In genomic region chr10:121581405-121581804, GRCm38 (mm10) we compare ENCODE assay signal across 17 mouse cellular contexts. TPM values are rescaled to one million over a fixed set of nuclear protein-coding genes. Genes with fewer than 3 reads are reported as not detected.
DNase-seq lines count a peak whose midpoint lies in the region; ATAC-seq and TF ChIP-seq lines count a peak whose summit lies in the region.
"Had no signal": no experiment of that assay in that cellular context is flagged by ENCODE, and none has a peak within 500 bp of the region (broad histone marks: within the 10 kb centered on the region; RNA-seq: fewer than 3 reads in every experiment).

No protein-coding gene starts in this region.

- no peak for TF ChIP-seq CTCF in lung, adult 2 months (IDR thresholded peaks at IDR 0.05; ENCODE audit: insufficient read depth, low read length)

- no peak overlapping the region for H3K4me2 ChIP-seq in forebrain, embryonic 14.5 days (ENCODE audit: low read length)
- H3K4me2 ChIP-seq in forebrain, embryonic 15.5 days (replicated peaks), result no peak overlapping the region
- H3K4me2 ChIP-seq in lung, embryonic 16.5 days (ENCODE audit: low read depth, low read length), result no peak overlapping the region
- H3K4me2 ChIP-seq: embryonic facial prominence, embryonic 13.5 days had no signal

- H3K4me3 ChIP-seq in forebrain, embryonic 14.5 days (ENCODE audit: low read depth, low read length), result no peak overlapping the region
- H3K4me3 ChIP-seq in forebrain, embryonic 15.5 days, result no peak overlapping the region
- no peak overlapping the region for H3K4me3 ChIP-seq in lung, embryonic 16.5 days (ENCODE audit: low read length)
- no peak overlapping the region for H3K4me3 ChIP-seq in lung, adult 2 months (replicated peaks; ENCODE audit: extremely low read depth, low read depth, low read length)
- H3K4me3 ChIP-seq in ES-E14 (ENCODE audit: insufficient read depth in 1 of 2, low read depth in 1 of 2, low read length in 2 of 2, poor library complexity in 1 of 2, severe bottlenecking in 1 of 2), result no peak overlapping the region
- H3K4me3 ChIP-seq: embryonic facial prominence, embryonic 13.5 days; myocyte had no signal

- no peak for TF ChIP-seq POLR2A in lung, adult 2 months (IDR thresholded peaks at IDR 0.05; ENCODE audit: borderline replicate concordance, extremely low read depth, low read depth, low read length)

- peaks cover 8% of the 10 kb centered on the region; the same call in 1 of the 2 replicates for H3K4me1 ChIP-seq in forebrain, embryonic 14.5 days (ENCODE audit: control insufficient read depth, insufficient read depth, low read length)
- H3K4me1 ChIP-seq in forebrain, embryonic 15.5 days, result peaks cover 13% of the 10 kb centered on the region
- peaks cover 4% of the 10 kb centered on the region; the same call in 1 of the 2 replicates for H3K4me1 ChIP-seq in lung, embryonic 16.5 days (replicated peaks; ENCODE audit: control insufficient read depth, insufficient read depth, low read length)
- peaks cover 5% of the 10 kb centered on the region; the same call in 1 of the 2 replicates for H3K4me1 ChIP-seq in lung, adult 2 months (ENCODE audit: control insufficient read depth, insufficient read depth, low read length)
- peaks cover 2 to 3% of the 10 kb centered on the region in 2 experiments; a peak in 1 of 4 replicates for H3K4me1 ChIP-seq in ES-E14 (ENCODE audit: control insufficient read depth in 2 of 2, insufficient read depth in 2 of 2, low read length in 2 of 2, poor library complexity in 1 of 2)

- no peak overlapping the region for H3K27ac ChIP-seq in forebrain, embryonic 14.5 days (ENCODE audit: low read depth, low read length)
- H3K27ac ChIP-seq in forebrain, embryonic 15.5 days (replicated peaks), result no peak overlapping the region
- H3K27ac ChIP-seq in lung, embryonic 16.5 days (ENCODE audit: low read length), result no peak overlapping the region
- no peak overlapping the region for H3K27ac ChIP-seq in ES-E14 (ENCODE audit: insufficient read depth, low read depth, low read length, poor library complexity, severe bottlenecking)
- H3K27ac ChIP-seq: embryonic facial prominence, embryonic 13.5 days; liver, embryonic 14.5 days had no signal

- no peaks in the 10 kb centered on the region for H3K27me3 ChIP-seq in forebrain, embryonic 14.5 days (replicated peaks; ENCODE audit: control insufficient read depth, insufficient read depth, low read length)
- no peaks in the 10 kb centered on the region for H3K27me3 ChIP-seq in forebrain, embryonic 15.5 days
- H3K27me3 ChIP-seq in lung, embryonic 16.5 days (ENCODE audit: control insufficient read depth, insufficient read depth, low read depth, low read length), result no peaks in the 10 kb centered on the region
- H3K27me3 ChIP-seq: embryonic facial prominence, embryonic 13.5 days; Patski had no signal

- in situ Hi-C loops in ES-E14 (cut with MboI; ENCODE audit: low sequenced_read_pairs in 2 of 2, unreplicated experiment in 2 of 2), result no loop called here

- H3K9me3 ChIP-seq in forebrain, embryonic 14.5 days (replicated peaks; ENCODE audit: control insufficient read depth, low read length), result no peaks in the 10 kb centered on the region
- no peaks in the 10 kb centered on the region for H3K9me3 ChIP-seq in forebrain, embryonic 15.5 days
- H3K9me3 ChIP-seq in lung, embryonic 16.5 days (ENCODE audit: control insufficient read depth, low read length), result no peaks in the 10 kb centered on the region
- H3K9me3 ChIP-seq in ES-E14 (ENCODE audit: control insufficient read depth, insufficient read depth, low read depth, low read length), result no peaks in the 10 kb centered on the region
- H3K9me3 ChIP-seq: embryonic facial prominence, embryonic 13.5 days had no signal

- H3K9ac ChIP-seq in forebrain, embryonic 14.5 days (ENCODE audit: low read length), result no peak overlapping the region
- no peak overlapping the region for H3K9ac ChIP-seq in forebrain, embryonic 15.5 days (replicated peaks)
- no peak overlapping the region for H3K9ac ChIP-seq in lung, embryonic 16.5 days (ENCODE audit: low read length)
- no peak overlapping the region for H3K9ac ChIP-seq in ES-E14 (ENCODE audit: insufficient read depth, low read depth, low read length, poor library complexity, severe bottlenecking)
- H3K9ac ChIP-seq: embryonic facial prominence, embryonic 13.5 days; liver, embryonic 14.5 days had no signal

- peak; percentile 23 for DNase-seq in forebrain, embryonic 14.5 days (ENCODE audit: low spot score)
- DNase-seq in lung, adult 2 months, result no peak
- no peak for DNase-seq in ES-E14 (ENCODE audit: low read depth, low spot score)
- peak; percentile 14 for DNase-seq in mesoderm, embryonic 11.5 days (ENCODE audit: low read depth, low spot score)
- no peak for DNase-seq in left cerebral cortex, adult 8-10 months (ENCODE audit: low spot score in 2 of 2)
- DNase-seq in ovary, adult 18-20 months (ENCODE audit: low spot score), result no peak
- DNase-seq: adrenal gland, adult 8-10 months; cerebellum, postnatal 10 days; thymus, postnatal 25 days had no signal

- peaks cover 54% of the 10 kb centered on the region for H3K36me3 ChIP-seq in forebrain, embryonic 14.5 days (ENCODE audit: control insufficient read depth, insufficient read depth, low read length)
- H3K36me3 ChIP-seq in forebrain, embryonic 15.5 days, result peaks cover 33% of the 10 kb centered on the region
- peaks cover 40% of the 10 kb centered on the region for H3K36me3 ChIP-seq in lung, embryonic 16.5 days (ENCODE audit: control insufficient read depth, insufficient read depth, low read length)
- peaks cover 19% of the 10 kb centered on the region; the same call in 1 of the 2 replicates for H3K36me3 ChIP-seq in ES-E14 (ENCODE audit: control insufficient read depth, insufficient read depth, low read length, poor library complexity, severe bottlenecking)

- WGBS in forebrain, embryonic 14.5 days, result 72% methylated on average over 6 of the region's 6 CpGs
- WGBS in forebrain, embryonic 15.5 days, result 75% methylated on average over 6 of the region's 6 CpGs
- 77% methylated on average over 6 of the region's 6 CpGs for WGBS in lung, embryonic 16.5 days
- 75% methylated on average over 6 of the region's 6 CpGs for WGBS in lung, adult 2 months

- peak; percentile 45; the same call in 1 of the 2 replicates for ATAC-seq in forebrain, embryonic 14.5 days
- no peak for ATAC-seq in forebrain, embryonic 15.5 days (replicated peaks)
- ATAC-seq in lung, embryonic 16.5 days (ENCODE audit: low read depth), result 0 out of 2 replicates have a peak, but pooled peaks have one; percentile 6
- ATAC-seq: inflammation-experienced regulatory T-cells, adult 6 months; Patski had no signal

TF ChIP-seq in ES-E14, 5 proteins besides CTCF, POLR2A, EP300 and RAD21:
- no peak for TF ChIP-seq ZC3H11A (IDR thresholded peaks at IDR 0.05; ENCODE audit: borderline replicate concordance, low read depth, low read length)
- TF ChIP-seq MAFK (IDR thresholded peaks at IDR 0.05; ENCODE audit: insufficient read depth, low read depth, low read length), result peak; percentile 72; the same call in 1 of the 2 replicates

RNA-seq across cellular contexts. Expression of gene Tbk1, which starts 5.2 kb away (rescaled TPM):
- 34.7 and 38.3 TPM in 2 replicates for polyA plus RNA-seq in forebrain, embryonic 14.5 days (2014; fragmentation: Nextera tagmentation; extraction: Ambion mirVana)
- polyA plus RNA-seq in forebrain, embryonic 15.5 days (2015; fragmentation: Nextera tagmentation; extraction: Ambion mirVana), result 35.0 and 36.3 TPM in 2 replicates
- polyA plus RNA-seq in lung, embryonic 16.5 days (2015; fragmentation: Nextera tagmentation; extraction: Ambion mirVana), result 37.0 and 39.2 TPM in 2 replicates
- 8.9 and 20.4 TPM in 2 replicates for polyA plus RNA-seq in lung, adult 2 months (2012; rRNA removed)
- total RNA-seq in ES-E14 (2012; rRNA removed), result 19.7 and 25.7 TPM in 2 replicates
- total RNA-seq in left cerebral cortex, adult 8-10 months (2022), result 10 to 100 TPM; 44.4 to 55.7 (median 48.4) TPM

RNA-seq across cellular contexts. Expression of gene Xpot, which starts 44.7 kb away (rescaled TPM):
- 29.5 and 38.1 TPM in 2 replicates for polyA plus RNA-seq in forebrain, embryonic 14.5 days (2014; fragmentation: Nextera tagmentation; extraction: Ambion mirVana)
- 37.6 and 38.7 TPM in 2 replicates for polyA plus RNA-seq in forebrain, embryonic 15.5 days (2015; fragmentation: Nextera tagmentation; extraction: Ambion mirVana)
- 35.4 and 42.8 TPM in 2 replicates for polyA plus RNA-seq in lung, embryonic 16.5 days (2015; fragmentation: Nextera tagmentation; extraction: Ambion mirVana)
- 95.5 and 107 TPM in 2 replicates for polyA plus RNA-seq in lung, adult 2 months (2012; rRNA removed)
- total RNA-seq in ES-E14 (2012; rRNA removed), result 128 and 129 TPM in 2 replicates
- total RNA-seq in left cerebral cortex, adult 8-10 months (2022), result 10 to 100 TPM; 63.0 to 73.9 (median 65.8) TPM

RNA-seq across cellular contexts. Expression of gene D930020B18Rik, which starts 60.0 kb away (rescaled TPM):
- 0.18 and 0.26 TPM in 2 replicates for polyA plus RNA-seq in forebrain, embryonic 14.5 days (2014; fragmentation: Nextera tagmentation; extraction: Ambion mirVana)
- 0.10 and 0.19 TPM in 2 replicates for polyA plus RNA-seq in forebrain, embryonic 15.5 days (2015; fragmentation: Nextera tagmentation; extraction: Ambion mirVana)
- 0.30 and 0.38 TPM in 2 replicates for polyA plus RNA-seq in lung, embryonic 16.5 days (2015; fragmentation: Nextera tagmentation; extraction: Ambion mirVana)
- polyA plus RNA-seq in lung, adult 2 months (2012; rRNA removed), result 0.59 and 1.0 TPM in 2 replicates
- total RNA-seq in ES-E14 (2012; rRNA removed), result 0.13 and 0.21 TPM in 2 replicates
- total RNA-seq in left cerebral cortex, adult 8-10 months (2022), result under 1 TPM; 0.14 to 0.72 (median 0.53) TPM
- total RNA-seq: adrenal gland, adult 8-10 months had no signal
- polyA plus RNA-seq: heart, postnatal 0 days; myocyte; Patski had no signal

Comparison
In these comparisons a context has a peak if more than half of its experiments do, and no peak if none do; other contexts are left out.
1. DNase-seq: peak in forebrain, embryonic 14.5 days (single experiment) and mesoderm, embryonic 11.5 days (single experiment); none in lung, adult 2 months (single experiment), ES-E14 (single experiment), left cerebral cortex, adult 8-10 months (0 of 2) and ovary, adult 18-20 months (single experiment).